Mouse (Mus musculus) bone marrow macrophage, adult 2 months (primary cell): Measurements from ENCODE around the gene Fmc1. TPM values are rescaled to one million over a fixed set of nuclear protein-coding genes. Genes with fewer than 3 reads are reported as not detected.
"Not testable (repeated sequence)": the region's sequence is repeated elsewhere in the genome, so short reads cannot be mapped to it uniquely, and the experiment has no call there.

Experiments used
- H3K27ac ChIP-seq: 2 replicates; pipeline ENCODE4 v1.5.1; 2012; ENCODE audit warnings: low read depth, low read length; ENCODE audit not compliant: insufficient read depth
- H3K4me1 ChIP-seq: 2 replicates; pipeline ENCODE4 v1.6.1; 2012; ENCODE audit warnings: low read length; ENCODE audit not compliant: control insufficient read depth, insufficient read depth
- H3K4me3 ChIP-seq: 2 replicates; pipeline ENCODE4 v1.5.1; 2012; ENCODE audit warnings: mild to moderate bottlenecking, low read length, moderate library complexity; ENCODE audit not compliant: insufficient read depth
- CTCF ChIP-seq: IDR thresholded peaks from 2 replicates; pipeline ENCODE4 v1.5.1; 2012; ENCODE audit warnings: low read depth, mild to moderate bottlenecking, low read length, moderate library complexity
- POLR2A ChIP-seq: IDR thresholded peaks from 2 replicates; pipeline ENCODE4 v1.6.1; 2012; ENCODE audit warnings: mild to moderate bottlenecking, low read depth, low read length, borderline replicate concordance
- polyA plus RNA-seq: library from polyadenylated mRNA; stranded (reverse); fragments of >200 nt; gene quantifications from 2 replicates; pipeline ENCODE4 v1.2.4, GENCODE M21; 2012; ENCODE audit not compliant: missing spikeins, insufficient read depth, insufficient read length

The Fmc1 gene
- polyA plus RNA-seq, 1 experiment, result 11.6 TPM

DNA sequence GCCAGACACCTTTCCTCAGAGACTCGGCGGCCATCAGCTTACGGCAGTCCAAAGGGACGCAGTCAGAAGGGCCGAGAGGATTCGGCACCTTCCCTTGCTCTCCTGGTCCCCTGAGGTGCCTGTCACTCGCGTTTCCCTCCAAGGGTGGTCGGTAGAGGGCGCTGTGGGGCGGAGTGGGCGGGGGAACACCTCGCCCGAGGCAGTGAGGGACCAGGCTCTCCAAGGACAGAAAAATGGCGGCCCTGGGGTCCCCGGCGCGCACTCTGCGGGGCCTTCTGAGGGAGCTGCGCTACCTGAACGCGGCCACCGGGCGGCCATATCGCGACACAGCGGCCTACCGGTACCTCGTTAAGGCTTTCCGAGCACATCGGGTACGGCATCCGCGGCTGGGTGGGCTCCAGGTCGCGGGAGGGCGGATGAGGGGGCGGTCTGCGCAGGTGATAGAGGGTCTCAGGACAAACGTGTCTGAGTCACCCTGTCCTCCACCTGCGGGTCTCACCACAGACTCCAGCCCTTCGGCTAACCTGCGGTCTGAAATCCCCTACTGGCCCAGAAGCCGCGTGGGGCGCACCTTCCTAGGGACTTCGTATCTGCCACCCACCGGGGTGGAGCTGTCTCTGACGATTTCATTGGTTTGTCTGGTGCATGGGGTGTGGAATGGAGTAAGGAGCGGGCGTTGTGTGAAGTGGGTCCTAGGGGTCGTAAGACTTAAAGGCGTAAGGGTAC lies 1.5 kb downstream of the Fmc1 start:
- TF ChIP-seq CTCF (0 out of 2 replicates have a peak, but pooled peaks have one; percentile 22), POLR2A (no peak)
- Histone ChIP-seq H3K4me3 (peak overlapping the region; percentile 95), H3K27ac (peak overlapping the region; percentile 68), H3K4me1 (peaks cover 10% of the 10 kb centered on the region)

GRCm38 (mm10) chr6:38535366-38535690 lies 2.0 kb downstream of the Fmc1 start:
- peaks cover 10% of the 10 kb centered on the region for H3K4me1 ChIP-seq
- H3K4me3 ChIP-seq, result peak overlapping the region; percentile 95
- no peak overlapping the region for H3K27ac ChIP-seq
- TF ChIP-seq CTCF (no peak), POLR2A (no peak)

DNA sequence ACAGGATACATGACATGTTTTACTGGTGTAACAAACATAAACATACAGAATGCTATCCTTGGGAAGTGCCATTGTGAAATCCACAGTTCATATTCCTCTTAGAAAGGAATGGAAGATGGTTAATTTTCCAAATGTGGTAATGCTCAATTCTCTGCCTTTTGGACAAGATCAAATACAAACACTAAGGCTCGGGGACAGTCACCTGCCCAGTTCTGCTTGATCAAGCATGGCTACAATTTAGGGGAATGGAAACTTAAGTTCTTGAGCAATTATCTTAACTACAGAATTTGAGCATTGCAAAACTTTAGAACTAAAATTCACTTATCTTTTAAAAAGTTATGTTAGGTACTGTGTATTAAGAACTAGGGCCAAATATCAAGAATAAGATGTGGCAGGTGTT lies 2.5 kb downstream of the Fmc1 start:
- Histone ChIP-seq H3K4me3 (no peak overlapping the region), H3K4me1 (peaks cover 10% of the 10 kb centered on the region), H3K27ac (no peak overlapping the region)
- TF ChIP-seq CTCF (no peak), POLR2A (no peak)

DNA sequence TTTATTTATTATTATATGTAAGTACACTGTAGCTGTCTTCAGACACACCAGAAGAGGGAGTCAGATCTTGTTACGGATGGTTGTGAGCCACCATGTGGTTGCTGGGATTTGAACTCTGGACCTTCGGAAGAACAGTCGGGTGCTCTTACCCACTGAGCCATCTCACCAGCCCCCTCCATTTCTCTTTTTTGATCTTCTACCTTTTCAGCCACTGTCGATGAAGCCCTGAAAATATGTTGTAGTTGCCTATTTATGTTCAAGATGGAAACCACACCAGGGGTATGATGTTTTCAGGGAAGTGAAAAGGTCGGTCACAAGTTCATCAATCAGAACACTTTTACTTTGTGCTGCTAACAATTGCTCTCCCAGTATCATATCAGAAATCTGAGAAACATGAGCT lies 10.8 kb downstream of the Fmc1 start:
- H3K27ac ChIP-seq, H3K4me3 ChIP-seq, H3K4me1 ChIP-seq: not testable (repeated sequence)

DNA sequence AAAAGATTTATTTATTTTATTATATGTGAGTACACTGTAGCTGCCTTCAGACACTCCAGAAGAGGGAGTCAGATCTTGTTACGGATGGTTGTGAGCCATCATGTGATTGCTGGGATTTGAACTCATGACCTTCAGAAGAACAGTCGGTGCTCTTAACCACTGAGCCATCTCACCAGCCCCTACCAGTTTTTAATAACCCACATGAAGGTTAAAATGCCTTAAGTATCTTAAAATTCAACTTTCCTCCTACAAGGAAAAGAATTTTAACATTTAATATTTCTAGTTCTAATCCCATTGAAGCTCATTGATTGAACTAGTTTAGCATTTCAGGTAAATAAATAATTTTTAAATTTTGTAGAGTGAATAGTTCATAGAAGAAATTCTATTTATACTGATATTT lies 13.7 kb downstream of the Fmc1 start:
- H3K27ac ChIP-seq, H3K4me1 ChIP-seq, H3K4me3 ChIP-seq: not testable (repeated sequence)

GRCm38 (mm10) chr6:38547707-38548106 lies 14.4 kb downstream of the Fmc1 start:
- TF ChIP-seq CTCF, result no peak
- no peak for TF ChIP-seq POLR2A
- H3K4me1 ChIP-seq, result no peaks in the 10 kb centered on the region; the same call in 1 of the 2 replicates
- no peak overlapping the region for H3K4me3 ChIP-seq
- H3K27ac ChIP-seq, result no peak overlapping the region

DNA sequence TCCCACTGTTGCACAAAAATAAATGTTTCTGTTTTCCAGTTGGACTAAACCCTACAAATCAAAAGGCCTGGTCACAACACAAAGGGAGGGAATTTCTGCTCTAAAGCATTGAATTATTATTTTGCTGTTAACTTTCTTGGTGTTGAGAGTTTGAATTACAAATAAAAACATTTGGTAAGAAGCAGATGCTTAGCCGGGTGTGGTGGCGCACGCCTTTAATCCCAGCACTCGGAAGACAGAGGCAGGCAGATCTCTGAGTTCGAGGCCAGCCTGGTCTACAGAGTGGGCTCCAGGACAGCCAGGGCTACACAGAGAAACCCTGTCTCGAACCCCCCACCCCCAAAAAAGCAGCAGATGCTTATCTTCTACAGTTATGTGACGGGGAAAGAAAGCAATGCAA lies 15.3 kb downstream of the Fmc1 start:
- H3K27ac ChIP-seq, H3K4me1 ChIP-seq, H3K4me3 ChIP-seq: not testable (repeated sequence)

- H3K27ac ChIP-seq, result peak overlapping the region; percentile 97
- H3K4me1 ChIP-seq, result not testable (repeated sequence)
- peak overlapping the region; percentile 91 for H3K4me3 ChIP-seq
Measured at GRCm38 (mm10) chr6:38549840-38550239, 16.5 kb downstream of the Fmc1 start.

- no peak for TF ChIP-seq POLR2A
- no peak for TF ChIP-seq CTCF
- Histone ChIP-seq H3K27ac (peak overlapping the region; percentile 97), H3K4me3 (peak overlapping the region; percentile 91), H3K4me1 (peaks cover 7% of the 10 kb centered on the region)
Measured at GRCm38 (mm10) chr6:38550250-38551061, 17.2 kb downstream of the Fmc1 start.

DNA sequence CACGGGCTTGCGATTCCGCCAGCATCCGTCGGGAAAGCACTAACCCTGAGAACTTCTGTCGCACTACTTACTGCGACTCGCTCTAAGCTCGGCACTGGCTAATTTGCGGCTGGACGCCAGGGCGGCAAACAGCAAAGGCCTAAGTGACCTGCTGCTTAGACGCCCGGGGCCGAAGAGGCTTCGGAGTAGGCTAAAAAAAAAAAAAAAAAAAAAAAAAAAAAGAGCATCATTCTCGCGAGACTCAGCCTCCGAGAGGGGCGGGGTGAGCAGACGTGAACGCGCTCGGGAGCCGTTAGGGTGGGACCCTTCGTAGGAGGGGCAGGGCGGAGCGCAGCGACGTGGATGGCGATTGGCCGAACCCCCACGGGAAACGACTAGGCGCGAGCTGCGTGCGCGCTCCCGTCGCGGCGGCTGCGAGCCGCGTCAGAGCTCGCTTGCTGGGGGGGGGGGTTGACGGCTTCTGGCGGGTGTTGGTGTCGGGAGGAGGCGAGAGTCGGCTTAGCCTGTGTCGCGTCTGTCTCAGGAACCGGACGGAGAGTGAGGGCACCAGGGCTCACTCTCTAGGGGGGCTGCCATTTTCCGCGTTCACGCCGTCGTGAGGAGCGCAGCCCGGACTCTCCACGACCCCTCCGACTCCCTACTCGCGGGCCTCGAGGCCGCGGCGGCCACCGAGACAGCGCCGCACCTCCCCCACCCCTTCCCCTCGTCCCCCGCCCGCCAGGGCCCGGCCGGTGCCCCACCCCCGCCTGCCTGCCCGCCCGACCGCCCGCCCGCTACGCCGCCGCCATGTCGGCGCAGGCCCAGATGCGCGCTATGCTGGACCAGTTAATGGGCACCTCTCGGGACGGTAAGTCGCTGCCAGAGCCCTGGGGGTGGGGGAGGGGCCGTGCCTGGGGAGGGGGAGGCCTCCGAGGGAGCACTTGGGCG lies 18.0 kb downstream of the Fmc1 start, which contains the start of gene Luc7l2:
Luc7l2 (plus strand) TSS at position 273 of the 927 bp plus-strand sequence.
- peaks cover 7% of the 10 kb centered on the region for H3K4me1 ChIP-seq
- peak within 1 kb of the TSS; percentile 97 for H3K27ac ChIP-seq
- TF ChIP-seq CTCF, result no peak
- TF ChIP-seq POLR2A, result peak; percentile 63; the same call in 1 of the 2 replicates
- H3K4me3 ChIP-seq, result peak within 1 kb of the TSS; percentile 91
